Mouse (Mus musculus): ENCODE measurements around the gene Anxa11. TPM values are rescaled to one million over a fixed set of nuclear protein-coding genes. Genes with fewer than 3 reads are reported as not detected.
"Not testable (repeated sequence)": the region's sequence is repeated elsewhere in the genome, so short reads cannot be mapped to it uniquely, and the experiment has no call there.

The Anxa11 gene
- polyA plus RNA-seq (2015; fragmentation: Nextera tagmentation; extraction: Ambion mirVana), result 11.2 TPM in 2 replicates

DNA sequence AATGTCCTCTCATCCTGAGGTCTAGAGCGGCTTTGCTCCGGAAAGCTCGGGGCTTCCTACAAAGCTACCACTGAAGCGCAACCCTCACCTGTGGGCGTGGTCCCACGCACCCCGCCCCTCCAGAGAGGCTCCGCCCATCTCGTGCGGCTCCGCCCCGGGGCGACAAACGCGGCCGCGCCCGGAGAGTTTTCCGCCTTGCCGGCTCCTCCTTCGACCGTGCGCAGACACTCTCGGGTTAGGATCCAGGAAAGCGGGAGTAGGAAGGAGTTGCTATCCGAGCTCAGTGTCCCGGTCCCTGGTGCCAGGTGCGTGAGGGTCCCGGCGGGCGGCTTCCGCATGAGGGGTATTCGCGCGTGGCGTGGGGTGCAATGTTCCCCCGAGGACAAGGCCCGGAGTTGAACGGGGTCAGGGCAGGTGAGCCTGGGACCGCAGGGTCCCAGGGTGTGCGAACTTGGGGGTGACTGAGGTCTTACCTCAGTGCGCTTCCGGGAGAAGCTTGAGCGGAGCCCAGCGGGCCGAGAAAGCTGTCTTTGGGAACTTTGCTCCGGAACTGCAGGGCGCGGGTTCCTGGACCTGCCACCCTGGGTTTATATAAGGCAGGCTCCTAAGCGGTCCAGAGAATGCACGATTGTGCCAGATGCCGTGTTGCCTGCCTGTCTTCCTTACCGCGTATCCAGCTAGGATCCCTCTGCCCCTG lies at the start of gene Anxa11:
Gene Anxa11, plus strand, starts transcription at position 166 of the 697 bp plus-strand sequence.
- peak; percentile 85 for ATAC-seq (ENCODE audit: insufficient read depth)
- H3K9ac ChIP-seq, result peak within 1 kb of the TSS; percentile 60
- peak within 1 kb of the TSS; percentile 83 for H3K4me2 ChIP-seq
- H3K9me3 ChIP-seq (replicated peaks), result no peaks in the 10 kb centered on the region
- H3K27ac ChIP-seq (replicated peaks), result peak within 1 kb of the TSS; percentile 16; the same call in 1 of the 2 replicates
- H3K27me3 ChIP-seq, result peaks cover 5% of the 10 kb centered on the region; the same call in 1 of the 2 replicates
- H3K36me3 ChIP-seq (replicated peaks), result no peaks in the 10 kb centered on the region
- under 1% methylated on average over 54 of the region's 54 CpGs for whole genome bisulfite sequencing (ENCODE audit: insufficient replicate concordance)
- peaks cover 23% of the 10 kb centered on the region for H3K4me1 ChIP-seq (replicated peaks)
- peak within 1 kb of the TSS; percentile 64 for H3K4me3 ChIP-seq (replicated peaks)

DNA sequence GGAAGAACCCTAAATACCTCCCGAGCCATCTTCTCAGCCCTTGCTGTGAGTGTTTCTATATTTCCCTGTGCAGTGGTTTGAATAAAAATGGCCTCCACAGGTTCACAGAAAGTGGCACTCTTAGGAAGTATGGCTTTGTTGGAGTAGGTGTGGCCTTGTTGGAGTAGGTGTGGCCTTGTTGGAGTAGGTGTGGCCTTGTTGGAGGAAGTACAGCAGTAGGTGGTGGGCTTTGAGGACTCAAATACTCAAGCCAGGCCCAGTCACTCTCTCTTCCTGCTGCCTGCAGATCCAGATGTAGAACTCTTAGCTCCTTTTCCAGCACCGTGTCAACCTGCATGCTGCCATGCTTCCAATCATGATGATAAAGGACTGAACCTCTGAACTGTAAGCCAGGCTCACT lies 47.6 kb upstream of the Anxa11 start:
- Histone ChIP-seq H3K9ac (no peak overlapping the region), H3K4me3 (replicated peaks) (no peak overlapping the region), H3K27me3 (no peaks in the 10 kb centered on the region), H3K4me2 (no peak overlapping the region), H3K36me3 (replicated peaks) (no peaks in the 10 kb centered on the region), H3K4me1 (replicated peaks) (peaks cover 4% of the 10 kb centered on the region; the same call in 1 of the 2 replicates), H3K9me3 (replicated peaks) (no peaks in the 10 kb centered on the region), H3K27ac (replicated peaks) (no peak overlapping the region)
- no peak for ATAC-seq (ENCODE audit: insufficient read depth)
- WGBS (ENCODE audit: insufficient replicate concordance), result 71% methylated on average over 2 of the region's 2 CpGs

DNA sequence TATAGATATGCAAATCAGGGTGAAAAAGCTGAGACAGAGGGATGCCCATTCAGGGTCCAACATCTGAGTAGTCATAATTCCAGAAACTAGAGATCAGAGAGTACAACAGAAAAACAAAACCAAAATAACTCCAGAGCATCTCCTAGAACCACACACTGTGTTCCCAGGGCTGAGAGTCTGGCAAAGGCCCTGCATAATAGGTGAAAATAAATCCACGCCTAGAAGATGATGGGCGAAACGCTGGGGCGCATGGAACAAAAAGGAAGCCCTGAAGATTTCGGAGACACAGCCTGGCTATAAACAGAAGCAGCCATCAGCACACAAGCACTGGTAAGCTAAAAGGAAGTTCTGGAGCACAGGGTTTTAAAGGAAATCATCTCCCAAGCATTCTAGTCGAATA lies 46.9 kb upstream of the Anxa11 start:
- WGBS (ENCODE audit: insufficient replicate concordance), result 54% methylated on average over 6 of the region's 6 CpGs

DNA sequence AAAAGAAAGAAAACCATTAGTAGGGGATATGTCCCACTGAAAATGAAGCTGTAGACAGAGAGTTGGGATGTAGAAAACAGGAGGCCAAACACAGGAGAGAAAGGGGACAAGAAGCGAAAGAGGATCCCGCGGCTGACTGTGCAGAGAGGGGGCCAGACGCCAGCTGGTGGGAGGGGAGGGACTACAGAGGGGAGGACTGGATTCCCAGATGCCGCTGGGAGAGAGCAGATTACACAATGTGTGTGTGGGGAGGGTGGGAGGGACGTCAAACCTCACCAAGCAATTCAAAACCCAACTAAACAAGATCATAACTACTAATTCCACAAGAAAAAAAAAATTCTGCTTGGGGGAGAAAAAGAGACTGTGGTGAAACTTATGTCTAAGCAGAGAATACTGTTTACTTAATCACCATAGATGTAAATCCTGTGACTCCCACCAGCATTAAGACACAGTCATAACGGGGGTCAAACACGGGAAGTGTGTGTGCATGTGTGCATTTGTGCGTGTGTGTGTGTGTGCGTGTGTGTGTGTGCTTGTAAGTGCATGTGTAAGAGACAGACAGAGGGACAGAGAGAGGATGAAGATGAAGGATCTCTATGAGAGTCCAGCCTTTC lies 46.3 kb upstream of the Anxa11 start:
- Histone ChIP-seq H3K27me3 (0 out of 2 replicates have a peak, but pooled peaks cover 10% of the 10 kb centered on the region), H3K4me1 (replicated peaks) (no peaks in the 10 kb centered on the region), H3K27ac (replicated peaks) (no peak overlapping the region), H3K4me3 (replicated peaks) (no peak overlapping the region), H3K9me3 (replicated peaks) (no peaks in the 10 kb centered on the region), H3K36me3 (replicated peaks) (no peaks in the 10 kb centered on the region), H3K4me2 (0 out of 2 replicates have a peak overlapping the region, but pooled peaks have one; percentile 23), H3K9ac (no peak overlapping the region)
- ATAC-seq (ENCODE audit: insufficient read depth), result no peak
- WGBS (ENCODE audit: insufficient replicate concordance), result 31% methylated on average over 10 of the region's 10 CpGs

More for the DNA sequence above, 46.9 kb upstream of the Anxa11 start:
- Histone ChIP-seq H3K4me2 (peak overlapping the region; percentile 23; the same call in 1 of the 2 replicates), H3K4me1 (replicated peaks) (no peaks in the 10 kb centered on the region), H3K36me3 (replicated peaks) (no peaks in the 10 kb centered on the region), H3K4me3 (replicated peaks) (no peak overlapping the region), H3K9me3 (replicated peaks) (no peaks in the 10 kb centered on the region), H3K9ac (no peak overlapping the region), H3K27ac (replicated peaks) (no peak overlapping the region), H3K27me3 (0 out of 2 replicates have a peak, but pooled peaks cover 4% of the 10 kb centered on the region)
- no peak for ATAC-seq (ENCODE audit: insufficient read depth)

DNA sequence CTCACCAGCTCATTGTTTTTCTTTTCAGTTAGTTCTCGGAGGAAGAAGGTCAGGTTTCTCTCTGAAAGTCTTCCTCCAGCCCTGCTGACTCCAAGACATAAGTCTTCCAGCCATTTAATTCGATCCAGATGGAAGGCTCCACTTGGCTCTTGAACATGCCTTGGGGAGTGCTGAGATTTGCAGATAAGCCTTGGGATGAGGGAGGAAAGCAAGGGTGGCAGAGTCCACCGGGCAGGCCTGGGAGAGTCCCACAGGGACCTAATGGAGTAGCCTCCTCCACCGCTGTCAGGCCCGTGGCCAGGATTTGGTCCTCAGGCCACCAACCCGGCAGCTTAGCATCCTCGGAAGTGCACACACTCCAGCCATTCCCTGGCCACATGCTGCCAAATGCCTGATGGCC lies 45.3 kb upstream of the Anxa11 start:
- ATAC-seq (ENCODE audit: insufficient read depth), result no peak
- Histone ChIP-seq H3K4me3 (replicated peaks) (no peak overlapping the region), H3K27ac (replicated peaks) (no peak overlapping the region), H3K27me3 (0 out of 2 replicates have a peak, but pooled peaks cover 14% of the 10 kb centered on the region), H3K9me3 (replicated peaks) (no peaks in the 10 kb centered on the region), H3K4me1 (replicated peaks) (no peaks in the 10 kb centered on the region), H3K4me2 (no peak overlapping the region), H3K9ac (no peak overlapping the region), H3K36me3 (replicated peaks) (no peaks in the 10 kb centered on the region)
- 62% methylated on average over 7 of the region's 7 CpGs for whole genome bisulfite sequencing (ENCODE audit: insufficient replicate concordance)

DNA sequence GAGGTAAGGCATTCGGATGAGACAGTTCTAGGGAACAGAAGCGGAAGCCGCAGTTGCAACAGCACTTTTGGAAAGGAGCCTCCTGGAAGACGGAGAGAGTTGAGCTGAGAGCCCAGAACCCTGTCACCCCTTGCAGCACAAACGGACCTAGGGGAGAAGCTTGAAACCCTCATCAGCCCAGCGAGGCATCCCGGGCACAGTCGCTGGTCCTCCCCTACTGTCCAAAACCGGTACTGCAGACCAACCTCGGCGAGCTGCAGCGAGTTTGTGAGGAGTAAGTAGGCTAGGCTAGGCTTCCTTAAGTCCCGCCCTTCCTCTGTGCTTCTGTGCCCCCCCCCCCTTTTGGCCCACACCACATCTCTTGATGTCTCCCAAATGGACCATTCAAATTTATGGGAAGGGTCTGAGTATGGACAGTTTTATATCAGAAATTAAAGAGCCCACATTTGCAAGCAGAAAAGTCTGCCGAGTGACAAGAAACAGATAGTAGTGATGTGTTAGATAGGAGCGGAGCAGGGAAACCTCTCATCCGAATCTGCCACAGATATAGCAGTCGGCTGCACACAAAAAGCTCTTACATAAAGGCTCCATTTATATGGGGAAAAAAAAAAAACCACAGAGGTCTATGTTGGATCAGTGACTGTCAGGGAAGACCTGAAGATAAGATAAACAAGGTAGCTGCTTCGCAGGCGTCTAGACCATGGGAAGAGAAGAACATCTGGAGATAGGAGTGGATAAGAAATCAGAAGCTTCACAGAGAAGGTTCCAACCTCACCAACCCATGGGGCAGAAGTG lies 41.6 kb upstream of the Anxa11 start:
- 0 out of 2 replicates have a peak, but pooled peaks cover 14% of the 10 kb centered on the region for H3K27me3 ChIP-seq
- H3K9ac ChIP-seq, result no peak overlapping the region
- ATAC-seq (ENCODE audit: insufficient read depth), result no peak
- no peak overlapping the region for H3K4me2 ChIP-seq
- no peaks in the 10 kb centered on the region for H3K36me3 ChIP-seq (replicated peaks)
- no peak overlapping the region for H3K4me3 ChIP-seq (replicated peaks)
- H3K9me3 ChIP-seq (replicated peaks), result no peaks in the 10 kb centered on the region
- no peaks in the 10 kb centered on the region for H3K4me1 ChIP-seq (replicated peaks)
- H3K27ac ChIP-seq (replicated peaks), result no peak overlapping the region
- 16% methylated on average over 19 of the region's 19 CpGs for WGBS (ENCODE audit: insufficient replicate concordance)

DNA sequence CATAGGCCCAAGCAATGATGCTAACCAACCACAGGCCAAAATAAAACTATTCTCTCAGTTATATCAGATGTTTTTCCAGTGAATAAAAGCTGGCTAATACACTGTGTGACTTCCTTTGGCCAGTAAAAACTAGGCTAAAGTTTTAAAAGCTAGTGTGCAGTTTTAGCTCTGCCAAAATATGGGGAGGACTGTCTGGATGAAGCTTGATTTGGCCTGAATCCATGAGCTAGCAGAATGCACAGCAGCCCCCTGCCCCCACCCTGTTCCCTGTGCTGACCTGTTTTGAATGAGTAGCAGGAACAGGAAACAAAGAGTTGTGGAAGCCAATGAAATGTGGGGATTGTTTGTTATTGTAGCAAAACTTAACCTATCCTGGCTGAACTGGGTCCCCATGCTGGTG lies 39.4 kb upstream of the Anxa11 start:
- H3K4me1 ChIP-seq (replicated peaks), result no peaks in the 10 kb centered on the region
- H3K27me3 ChIP-seq, result 0 out of 2 replicates have a peak, but pooled peaks cover 14% of the 10 kb centered on the region
- no peak overlapping the region for H3K4me3 ChIP-seq (replicated peaks)
- no peak overlapping the region for H3K4me2 ChIP-seq
- no peak overlapping the region for H3K27ac ChIP-seq (replicated peaks)
- H3K9me3 ChIP-seq (replicated peaks), result no peaks in the 10 kb centered on the region
- no peak overlapping the region for H3K9ac ChIP-seq
- no peak for ATAC-seq (ENCODE audit: insufficient read depth)
- no peaks in the 10 kb centered on the region for H3K36me3 ChIP-seq (replicated peaks)

DNA sequence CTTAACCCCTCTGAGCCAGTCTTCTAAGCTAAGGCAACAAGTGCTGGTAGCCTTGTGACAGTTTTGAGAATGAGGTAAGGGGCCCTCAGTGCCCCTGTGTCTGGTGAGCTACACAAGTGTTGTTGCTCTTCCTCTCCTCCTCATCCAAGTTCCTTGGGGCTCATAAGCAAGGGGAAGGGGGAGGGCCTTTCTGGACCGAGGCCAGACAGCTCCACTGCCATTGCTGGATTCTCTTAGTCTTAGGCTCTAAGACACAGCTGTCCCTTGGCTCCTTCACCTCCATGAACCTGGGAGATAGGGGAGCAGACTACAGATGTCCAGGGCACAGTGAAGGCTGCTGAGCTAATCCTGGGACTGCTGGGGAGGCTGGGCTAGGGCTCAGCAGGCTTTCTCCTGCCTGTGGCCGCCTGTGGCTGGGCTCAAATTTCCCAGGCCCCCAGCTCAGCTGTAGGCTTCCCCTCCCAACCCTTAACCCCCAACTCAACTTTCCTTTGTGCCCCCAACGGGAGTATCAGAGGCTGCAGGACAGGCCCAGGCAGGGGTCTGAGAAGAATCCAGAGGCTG lies 38.6 kb upstream of the Anxa11 start:
- H3K36me3 ChIP-seq (replicated peaks), result no peaks in the 10 kb centered on the region
- no peaks in the 10 kb centered on the region for H3K4me1 ChIP-seq (replicated peaks)
- H3K9me3 ChIP-seq (replicated peaks), result no peaks in the 10 kb centered on the region
- H3K4me3 ChIP-seq (replicated peaks), result no peak overlapping the region
- H3K27me3 ChIP-seq, result 0 out of 2 replicates have a peak, but pooled peaks cover 14% of the 10 kb centered on the region
- no peak overlapping the region for H3K9ac ChIP-seq
- no peak overlapping the region for H3K27ac ChIP-seq (replicated peaks)
- 39% methylated on average over 3 of the region's 3 CpGs for WGBS (ENCODE audit: insufficient replicate concordance)
- no peak overlapping the region for H3K4me2 ChIP-seq
- ATAC-seq (ENCODE audit: insufficient read depth), result no peak

DNA sequence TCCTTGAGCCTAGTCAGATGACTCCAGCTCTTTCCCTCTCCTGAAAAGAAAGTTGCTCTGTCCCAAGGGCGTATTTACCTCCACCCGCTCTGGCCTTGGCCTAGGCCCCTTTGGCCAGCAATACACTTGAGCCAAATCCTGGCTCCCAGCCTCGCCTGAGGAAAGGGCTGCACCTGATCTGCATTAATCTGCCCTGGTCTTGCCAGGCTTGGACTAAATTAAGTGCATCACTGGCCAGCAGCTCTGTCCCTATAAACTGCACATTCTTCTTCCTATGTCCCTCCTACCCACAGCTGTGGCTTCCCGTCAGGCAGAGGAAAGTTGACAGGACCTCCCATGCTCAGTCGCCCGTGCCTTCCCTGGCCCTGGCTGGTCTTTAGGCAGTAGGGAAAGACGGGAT lies 36.1 kb upstream of the Anxa11 start:
- Histone ChIP-seq H3K36me3 (replicated peaks) (no peaks in the 10 kb centered on the region), H3K4me1 (replicated peaks) (no peaks in the 10 kb centered on the region), H3K27ac (replicated peaks) (no peak overlapping the region), H3K4me3 (replicated peaks) (no peak overlapping the region), H3K9ac (no peak overlapping the region), H3K4me2 (no peak overlapping the region), H3K9me3 (replicated peaks) (no peaks in the 10 kb centered on the region), H3K27me3 (0 out of 2 replicates have a peak, but pooled peaks cover 2% of the 10 kb centered on the region)
- ATAC-seq (ENCODE audit: insufficient read depth), result no peak
- 59% methylated on average over 7 of the region's 7 CpGs for WGBS (ENCODE audit: insufficient replicate concordance)

DNA sequence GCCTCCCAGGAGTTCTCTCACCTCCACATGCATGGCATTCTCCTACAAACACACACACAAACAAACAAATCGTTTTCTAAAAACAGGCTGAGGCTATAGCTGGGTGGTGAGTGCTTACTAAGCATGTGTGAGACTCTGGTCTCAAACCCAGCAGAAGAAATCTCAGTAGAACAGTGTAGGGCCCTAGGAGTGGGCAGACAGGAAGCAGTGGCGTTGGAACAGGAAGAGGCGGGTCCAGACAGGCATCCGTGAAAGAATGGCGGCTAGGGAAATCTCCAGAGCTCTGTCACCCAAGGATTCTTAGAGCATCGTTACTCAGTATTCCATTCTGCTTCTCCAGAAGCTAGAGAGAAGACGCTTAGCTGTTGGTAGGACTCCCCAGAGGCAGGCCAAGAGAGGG lies 35.4 kb upstream of the Anxa11 start:
- no peak overlapping the region for H3K9ac ChIP-seq
- H3K4me2 ChIP-seq, result no peak overlapping the region
- no peaks in the 10 kb centered on the region for H3K36me3 ChIP-seq (replicated peaks)
- H3K27me3 ChIP-seq, result no peaks in the 10 kb centered on the region
- WGBS (ENCODE audit: insufficient replicate concordance), result 50% methylated on average over 7 of the region's 7 CpGs
- H3K4me3 ChIP-seq (replicated peaks), result no peak overlapping the region
- no peak for ATAC-seq (ENCODE audit: insufficient read depth)
- no peak overlapping the region for H3K27ac ChIP-seq (replicated peaks)
- H3K4me1 ChIP-seq (replicated peaks), result no peaks in the 10 kb centered on the region
- no peaks in the 10 kb centered on the region for H3K9me3 ChIP-seq (replicated peaks)

DNA sequence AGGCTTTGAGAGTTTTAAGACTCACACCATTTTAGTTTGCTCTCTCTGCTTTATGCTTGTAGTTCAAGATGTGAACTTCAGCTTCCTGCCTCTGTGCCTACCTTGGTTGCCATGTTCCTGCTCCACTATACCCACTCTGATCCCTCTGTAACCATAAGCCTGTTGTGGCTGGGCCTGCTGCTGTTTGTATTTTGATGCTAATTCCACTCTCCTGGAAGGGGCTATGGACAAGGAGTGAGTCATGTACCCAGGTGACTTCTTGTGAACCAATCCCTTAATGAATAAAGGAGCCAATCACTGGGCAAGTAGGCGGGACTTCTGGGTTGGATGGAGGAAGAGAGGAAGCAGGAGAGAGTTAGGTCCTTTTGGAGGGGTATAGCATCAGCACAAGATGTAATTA lies 30.9 kb upstream of the Anxa11 start:
- H3K27ac ChIP-seq (replicated peaks); H3K4me3 ChIP-seq (replicated peaks); H3K9ac ChIP-seq; H3K4me2 ChIP-seq; H3K27me3 ChIP-seq; ATAC-seq (ENCODE audit: insufficient read depth); H3K9me3 ChIP-seq (replicated peaks); H3K4me1 ChIP-seq (replicated peaks); H3K36me3 ChIP-seq (replicated peaks): not testable (repeated sequence)
- WGBS (ENCODE audit: insufficient replicate concordance), result 41% methylated on average over 1 of the region's 1 CpGs

Data from liver, embryonic 15.5 days (tissue).